Mouse (Mus musculus): ENCODE measurements around the gene Abhd17a. TPM values are rescaled to one million over a fixed set of nuclear protein-coding genes. Genes with fewer than 3 reads are reported as not detected.

Abhd17a gene
- total and polyA plus RNA-seq, 3 experiments = 37.2 to 49.1 (median 48.0) TPM

GRCm38 (mm10) chr10:80584642-80585552, 5.2 kb downstream of the Abhd17a start:
- H3K36me3 ChIP-seq (replicated peaks in 1 of 2; ENCODE audit: control insufficient read depth in 1 of 2, insufficient read depth in 1 of 2, low read length in 1 of 2) = peaks cover 31 to 63% of the 10 kb centered on the region in 2 experiments
- H3K27me3 ChIP-seq (replicated peaks) = no peaks in the 10 kb centered on the region

GRCm38 (mm10) chr10:80584045-80584488, 6.1 kb downstream of the Abhd17a start:
- Histone ChIP-seq H3K36me3 (replicated peaks in 1 of 2; ENCODE audit: control insufficient read depth in 1 of 2, insufficient read depth in 1 of 2, low read length in 1 of 2) (peaks cover 31 to 63% of the 10 kb centered on the region in 2 experiments), H3K4me3 (replicated peaks in 1 of 3; ENCODE audit: low read depth in 2 of 3, low read length in 2 of 3, poor library complexity in 1 of 3) (no peak overlapping the region)
- dilution Hi-C loops (cut with MboI; ENCODE audit: extremely low pct_ligation_motif_present, extremely low pct_unique_long_range_greater_than_20kb, low sequenced_read_pairs) = no loop called here

More at GRCm38 (mm10) chr10:80584642-80585552, 5.2 kb downstream of the Abhd17a start:
- Histone ChIP-seq H3K4me1 (ENCODE audit: control insufficient read depth in 1 of 2, insufficient read depth in 2 of 2) (peaks cover 33 to 84% of the 10 kb centered on the region in 2 experiments), H3K4me2 (ENCODE audit: insufficient read depth, low read depth, poor library complexity, severe bottlenecking) (no peak overlapping the region), H3K9me3 (replicated peaks; ENCODE audit: low read length) (no peaks in the 10 kb centered on the region), H3K79me2 (replicated peaks; ENCODE audit: control insufficient read depth, extremely low read depth, insufficient read depth, poor library complexity, severe bottlenecking) (peaks cover 20% of the 10 kb centered on the region), H3K4me3 (replicated peaks in 1 of 3; ENCODE audit: low read depth in 2 of 3, low read length in 2 of 3, poor library complexity in 1 of 3) (no peak overlapping the region), H3K27ac (ENCODE audit: insufficient read depth, low read depth) (no peak overlapping the region), H3K9ac (ENCODE audit: insufficient read depth, low read depth) (no peak overlapping the region)
- dilution Hi-C loops (cut with MboI; ENCODE audit: extremely low pct_ligation_motif_present, extremely low pct_unique_long_range_greater_than_20kb, low sequenced_read_pairs) = no loop called here
- in situ Hi-C loops (cut with MboI; ENCODE audit: low pct_ligation_motif_present, low pct_unique_long_range_greater_than_20kb, low sequenced_read_pairs) = no loop called here
- TF ChIP-seq USF2 (conservative IDR thresholded peaks at IDR 0.05; ENCODE audit: low read depth, low read length) (no peak), HCFC1 (IDR thresholded peaks at IDR 0.05; ENCODE audit: low read depth, low read length) (no peak), IRF4 (IDR thresholded peaks at IDR 0.05; ENCODE audit: low read depth, low read length) (no peak), MAZ (IDR thresholded peaks at IDR 0.05; ENCODE audit: low read depth, low read length) (no peak), EP300 (IDR thresholded peaks at IDR 0.05; ENCODE audit: low read length) (no peak), MAFK (IDR thresholded peaks at IDR 0.05; ENCODE audit: insufficient replicate concordance, low read length) (no peak), JUND (conservative IDR thresholded peaks at IDR 0.05; ENCODE audit: low read depth, low read length) (no peak), RCOR1 (conservative IDR thresholded peaks at IDR 0.05; ENCODE audit: low read depth, low read length) (no peak), E2F4 (IDR thresholded peaks at IDR 0.05; ENCODE audit: insufficient replicate concordance, low read depth, low read length) (no peak), MXI1 (IDR thresholded peaks at IDR 0.05; ENCODE audit: low read depth, low read length) (no peak), CHD1 (IDR thresholded peaks at IDR 0.05; ENCODE audit: low read depth, low read length) (no peak)
- no peak for DNase-seq (ENCODE audit: extremely low read depth)

More at GRCm38 (mm10) chr10:80584045-80584488, 6.1 kb downstream of the Abhd17a start:
- TF ChIP-seq ZKSCAN1 (IDR thresholded peaks at IDR 0.05; ENCODE audit: borderline replicate concordance, low read depth, low read length) = no peak
- TF ChIP-seq RCOR1 (conservative IDR thresholded peaks at IDR 0.05; ENCODE audit: low read depth, low read length) = no peak
- no peak for TF ChIP-seq USF1 (IDR thresholded peaks at IDR 0.05; ENCODE audit: low read depth, low read length)
- no peak for TF ChIP-seq NELFE (IDR thresholded peaks at IDR 0.05; ENCODE audit: low read depth, low read length)
- TF ChIP-seq ZNF384 (IDR thresholded peaks at IDR 0.05; ENCODE audit: low read depth, low read length) = no peak
- TF ChIP-seq CTCF (conservative IDR thresholded peaks at IDR 0.05 in 1 of 2, IDR thresholded peaks at IDR 0.05 in 1 of 2; ENCODE audit: low read depth in 2 of 2, low read length in 2 of 2) = no peak
- no peak for TF ChIP-seq POLR2AphosphoS2 (IDR thresholded peaks at IDR 0.05; ENCODE audit: low read depth, low read length)
- TF ChIP-seq MAZ (IDR thresholded peaks at IDR 0.05; ENCODE audit: low read depth, low read length) = no peak
- no peak for TF ChIP-seq UBTF (IDR thresholded peaks at IDR 0.05; ENCODE audit: low read depth, low read length)
- TF ChIP-seq ELF1 (IDR thresholded peaks at IDR 0.05; ENCODE audit: low read depth, low read length) = no peak
- TF ChIP-seq POLR2A (IDR thresholded peaks at IDR 0.05; ENCODE audit: low read depth, low read length) = no peak; the same call in 1 of the 2 replicates
- TF ChIP-seq BHLHE40 (IDR thresholded peaks at IDR 0.05; ENCODE audit: low read depth, low read length) = no peak
- Histone ChIP-seq H3K27ac (ENCODE audit: insufficient read depth, low read depth) (no peak overlapping the region), H3K27me3 (replicated peaks) (no peaks in the 10 kb centered on the region), H3K9me3 (replicated peaks; ENCODE audit: low read length) (no peaks in the 10 kb centered on the region), H3K4me2 (ENCODE audit: insufficient read depth, low read depth, poor library complexity, severe bottlenecking) (no peak overlapping the region), H3K79me2 (replicated peaks; ENCODE audit: control insufficient read depth, extremely low read depth, insufficient read depth, poor library complexity, severe bottlenecking) (peaks cover 16% of the 10 kb centered on the region), H3K9ac (ENCODE audit: insufficient read depth, low read depth) (no peak overlapping the region), H3K4me1 (ENCODE audit: control insufficient read depth in 1 of 2, insufficient read depth in 2 of 2) (peaks cover 31 to 80% of the 10 kb centered on the region in 2 experiments)
- in situ Hi-C loops (cut with MboI; ENCODE audit: low pct_ligation_motif_present, low pct_unique_long_range_greater_than_20kb, low sequenced_read_pairs) = no loop called here
- DNase-seq (ENCODE audit: extremely low read depth) = no peak

Data from CH12.LX (cell line).